Mouse (Mus musculus): ENCODE measurements around the gene Chn2. TPM values are rescaled to one million over a fixed set of nuclear protein-coding genes. Genes with fewer than 3 reads are reported as not detected.

The Chn2 gene
- polyA plus RNA-seq, 1 experiment from 2014 or later, result 15.3 TPM

DNA sequence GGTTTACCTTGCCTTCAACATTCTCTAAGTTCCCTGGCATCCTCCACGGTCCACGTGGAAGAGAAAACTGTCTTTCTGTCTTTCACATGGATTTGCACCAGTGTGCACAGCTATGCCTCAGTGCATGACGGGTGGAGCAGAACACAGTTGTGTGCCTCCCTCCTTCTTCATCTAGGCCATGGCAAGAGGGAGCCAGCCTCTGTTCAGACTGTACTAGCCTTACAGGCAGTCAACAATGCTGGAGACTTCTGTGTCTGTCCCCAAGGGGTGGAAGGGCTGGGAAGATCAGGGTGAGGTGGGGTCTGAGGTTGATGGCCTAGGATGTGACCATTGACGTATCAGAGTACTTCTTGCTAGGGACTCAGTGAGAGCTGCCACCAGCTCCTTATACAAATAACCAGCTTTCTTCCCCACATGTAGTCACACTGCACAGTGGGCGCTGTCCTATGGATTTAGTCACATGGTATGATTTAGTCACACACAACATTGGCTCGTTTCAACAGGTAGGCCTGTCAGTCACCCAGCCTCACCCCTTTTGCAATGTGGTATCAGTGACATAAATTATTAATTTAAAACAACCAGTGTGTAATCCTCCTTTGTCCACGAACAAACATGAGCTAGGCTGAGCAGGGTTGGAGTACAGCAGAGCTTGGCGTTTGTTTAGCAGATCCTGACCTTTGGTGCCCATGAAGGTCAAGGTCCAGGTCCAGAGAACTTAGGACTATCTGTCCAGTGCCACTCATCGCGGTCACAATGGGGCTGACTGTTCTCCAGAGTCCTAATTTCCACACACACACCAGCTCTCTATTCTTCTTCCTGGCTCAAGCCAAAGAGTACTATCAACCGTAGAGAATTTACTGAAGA, 7.8 kb downstream of the Chn2 start:
- DNase-seq (ENCODE audit: low spot score) (no peak), ATAC-seq (ENCODE audit: low read depth) (no peak)
- H3K4me2 ChIP-seq (ENCODE audit: low read depth, low read length), result no peak overlapping the region
- 77% methylated on average over 11 of the region's 11 CpGs for WGBS
- no peaks in the 10 kb centered on the region for H3K36me3 ChIP-seq (ENCODE audit: control insufficient read depth, insufficient read depth, low read length)
- H3K4me1 ChIP-seq (ENCODE audit: control insufficient read depth, insufficient read depth, low read length), result no peaks in the 10 kb centered on the region
- no peaks in the 10 kb centered on the region for H3K9me3 ChIP-seq (ENCODE audit: control insufficient read depth, low read length)
- H3K27ac ChIP-seq (replicated peaks; ENCODE audit: low read depth, low read length), result no peak overlapping the region
- no peak overlapping the region for H3K4me3 ChIP-seq (ENCODE audit: low read depth, low read length)
- no peak overlapping the region for H3K9ac ChIP-seq (ENCODE audit: low read depth, low read length)
- H3K27me3 ChIP-seq (replicated peaks; ENCODE audit: control insufficient read depth, insufficient read depth, low read length), result no peaks in the 10 kb centered on the region; the same call in 1 of the 2 replicates

- ATAC-seq (ENCODE audit: low read depth) (no peak), DNase-seq (ENCODE audit: low spot score) (no peak)
- H3K36me3 ChIP-seq (ENCODE audit: control insufficient read depth, insufficient read depth, low read length), result no peaks in the 10 kb centered on the region
- no peaks in the 10 kb centered on the region for H3K4me1 ChIP-seq (ENCODE audit: control insufficient read depth, insufficient read depth, low read length)
- no peak overlapping the region for H3K27ac ChIP-seq (replicated peaks; ENCODE audit: low read depth, low read length)
- no peak overlapping the region for H3K4me2 ChIP-seq (ENCODE audit: low read depth, low read length)
- H3K9me3 ChIP-seq (ENCODE audit: control insufficient read depth, low read length), result no peaks in the 10 kb centered on the region
- H3K4me3 ChIP-seq (ENCODE audit: low read depth, low read length), result no peak overlapping the region
- H3K27me3 ChIP-seq (replicated peaks; ENCODE audit: control insufficient read depth, insufficient read depth, low read length), result no peaks in the 10 kb centered on the region
- 83% methylated on average over 6 of the region's 6 CpGs for WGBS
- no peak overlapping the region for H3K9ac ChIP-seq (ENCODE audit: low read depth, low read length)
Measured at GRCm38 (mm10) chr6:54048768-54049167, 9.4 kb downstream of the Chn2 start.

- H3K9ac ChIP-seq (ENCODE audit: low read depth, low read length), result no peak overlapping the region
- no peaks in the 10 kb centered on the region for H3K4me1 ChIP-seq (ENCODE audit: control insufficient read depth, insufficient read depth, low read length)
- no peak for ATAC-seq (ENCODE audit: low read depth)
- no peak for DNase-seq (ENCODE audit: low spot score)
- H3K4me3 ChIP-seq (ENCODE audit: low read depth, low read length), result no peak overlapping the region
- 53% methylated on average over 7 of the region's 7 CpGs for WGBS
- H3K27me3 ChIP-seq (replicated peaks; ENCODE audit: control insufficient read depth, insufficient read depth, low read length), result no peaks in the 10 kb centered on the region
- no peak overlapping the region for H3K27ac ChIP-seq (replicated peaks; ENCODE audit: low read depth, low read length)
- H3K9me3 ChIP-seq (ENCODE audit: control insufficient read depth, low read length), result no peaks in the 10 kb centered on the region
- H3K4me2 ChIP-seq (ENCODE audit: low read depth, low read length), result no peak overlapping the region
- H3K36me3 ChIP-seq (ENCODE audit: control insufficient read depth, insufficient read depth, low read length), result no peaks in the 10 kb centered on the region
Measured at GRCm38 (mm10) chr6:54051173-54051572, 11.8 kb downstream of the Chn2 start.

GRCm38 (mm10) chr6:54052124-54052523, 12.8 kb downstream of the Chn2 start:
- Histone ChIP-seq H3K4me2 (ENCODE audit: low read depth, low read length) (no peak overlapping the region), H3K36me3 (ENCODE audit: control insufficient read depth, insufficient read depth, low read length) (no peaks in the 10 kb centered on the region), H3K4me1 (ENCODE audit: control insufficient read depth, insufficient read depth, low read length) (no peaks in the 10 kb centered on the region), H3K4me3 (ENCODE audit: low read depth, low read length) (no peak overlapping the region), H3K27ac (replicated peaks; ENCODE audit: low read depth, low read length) (no peak overlapping the region), H3K9ac (ENCODE audit: low read depth, low read length) (no peak overlapping the region), H3K27me3 (replicated peaks; ENCODE audit: control insufficient read depth, insufficient read depth, low read length) (no peaks in the 10 kb centered on the region), H3K9me3 (ENCODE audit: control insufficient read depth, low read length) (no peaks in the 10 kb centered on the region)
- WGBS, result 86% methylated on average over 7 of the region's 7 CpGs
- ATAC-seq (ENCODE audit: low read depth) (no peak), DNase-seq (ENCODE audit: low spot score) (no peak)

DNA sequence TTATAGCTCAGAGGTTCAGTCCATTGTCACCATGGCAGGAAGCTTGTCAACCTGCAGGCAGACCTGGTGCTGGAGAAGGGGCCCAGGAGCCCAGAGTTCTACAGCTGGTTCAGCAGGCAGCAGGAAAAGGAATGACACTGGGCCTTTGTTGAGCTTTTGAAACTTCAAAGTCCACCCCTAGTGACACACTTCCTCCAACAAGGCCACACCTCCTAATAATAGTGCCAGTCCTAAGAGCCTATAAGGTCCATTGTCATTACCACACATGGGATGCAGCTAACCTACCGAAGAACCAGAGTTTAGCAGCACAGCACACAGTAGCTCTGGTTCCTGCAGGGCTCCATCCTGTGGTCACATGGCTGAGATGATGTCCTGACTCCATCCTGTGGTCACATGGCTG, 13.3 kb downstream of the Chn2 start:
- H3K27me3 ChIP-seq (replicated peaks; ENCODE audit: control insufficient read depth, insufficient read depth, low read length), result no peaks in the 10 kb centered on the region
- no peak overlapping the region for H3K9ac ChIP-seq (ENCODE audit: low read depth, low read length)
- 92% methylated on average over 1 of the region's 1 CpGs for WGBS

GRCm38 (mm10) chr6:54053316-54053715, 14.0 kb downstream of the Chn2 start:
- 84% methylated on average over 3 of the region's 3 CpGs for WGBS
- H3K4me2 ChIP-seq (ENCODE audit: low read depth, low read length), result no peak overlapping the region
- DNase-seq (ENCODE audit: low spot score), result no peak

More for the DNA sequence above, 13.3 kb downstream of the Chn2 start:
- ATAC-seq (ENCODE audit: low read depth), result no peak
- Histone ChIP-seq H3K4me2 (ENCODE audit: low read depth, low read length) (no peak overlapping the region), H3K27ac (replicated peaks; ENCODE audit: low read depth, low read length) (no peak overlapping the region), H3K4me3 (ENCODE audit: low read depth, low read length) (no peak overlapping the region), H3K4me1 (ENCODE audit: control insufficient read depth, insufficient read depth, low read length) (no peaks in the 10 kb centered on the region), H3K36me3 (ENCODE audit: control insufficient read depth, insufficient read depth, low read length) (no peaks in the 10 kb centered on the region), H3K9me3 (ENCODE audit: control insufficient read depth, low read length) (no peaks in the 10 kb centered on the region)
- no peak for DNase-seq (ENCODE audit: low spot score)

GRCm38 (mm10) chr6:54055387-54055786, 16.0 kb downstream of the Chn2 start:
- no peak for DNase-seq (ENCODE audit: low spot score)
- Histone ChIP-seq H3K9ac (ENCODE audit: low read depth, low read length) (no peak overlapping the region), H3K4me3 (ENCODE audit: low read depth, low read length) (no peak overlapping the region), H3K9me3 (ENCODE audit: control insufficient read depth, low read length) (no peaks in the 10 kb centered on the region), H3K36me3 (ENCODE audit: control insufficient read depth, insufficient read depth, low read length) (no peaks in the 10 kb centered on the region), H3K27me3 (replicated peaks; ENCODE audit: control insufficient read depth, insufficient read depth, low read length) (no peaks in the 10 kb centered on the region), H3K4me2 (ENCODE audit: low read depth, low read length) (no peak overlapping the region), H3K4me1 (ENCODE audit: control insufficient read depth, insufficient read depth, low read length) (no peaks in the 10 kb centered on the region), H3K27ac (replicated peaks; ENCODE audit: low read depth, low read length) (no peak overlapping the region)
- ATAC-seq (ENCODE audit: low read depth), result no peak
- 70% methylated on average over 5 of the region's 5 CpGs for WGBS

More at GRCm38 (mm10) chr6:54053316-54053715, 14.0 kb downstream of the Chn2 start:
- Histone ChIP-seq H3K4me1 (ENCODE audit: control insufficient read depth, insufficient read depth, low read length) (no peaks in the 10 kb centered on the region), H3K4me3 (ENCODE audit: low read depth, low read length) (no peak overlapping the region), H3K9me3 (ENCODE audit: control insufficient read depth, low read length) (no peaks in the 10 kb centered on the region), H3K27me3 (replicated peaks; ENCODE audit: control insufficient read depth, insufficient read depth, low read length) (no peaks in the 10 kb centered on the region), H3K9ac (ENCODE audit: low read depth, low read length) (no peak overlapping the region), H3K36me3 (ENCODE audit: control insufficient read depth, insufficient read depth, low read length) (no peaks in the 10 kb centered on the region), H3K27ac (replicated peaks; ENCODE audit: low read depth, low read length) (no peak overlapping the region)
- ATAC-seq (ENCODE audit: low read depth), result no peak

DNA sequence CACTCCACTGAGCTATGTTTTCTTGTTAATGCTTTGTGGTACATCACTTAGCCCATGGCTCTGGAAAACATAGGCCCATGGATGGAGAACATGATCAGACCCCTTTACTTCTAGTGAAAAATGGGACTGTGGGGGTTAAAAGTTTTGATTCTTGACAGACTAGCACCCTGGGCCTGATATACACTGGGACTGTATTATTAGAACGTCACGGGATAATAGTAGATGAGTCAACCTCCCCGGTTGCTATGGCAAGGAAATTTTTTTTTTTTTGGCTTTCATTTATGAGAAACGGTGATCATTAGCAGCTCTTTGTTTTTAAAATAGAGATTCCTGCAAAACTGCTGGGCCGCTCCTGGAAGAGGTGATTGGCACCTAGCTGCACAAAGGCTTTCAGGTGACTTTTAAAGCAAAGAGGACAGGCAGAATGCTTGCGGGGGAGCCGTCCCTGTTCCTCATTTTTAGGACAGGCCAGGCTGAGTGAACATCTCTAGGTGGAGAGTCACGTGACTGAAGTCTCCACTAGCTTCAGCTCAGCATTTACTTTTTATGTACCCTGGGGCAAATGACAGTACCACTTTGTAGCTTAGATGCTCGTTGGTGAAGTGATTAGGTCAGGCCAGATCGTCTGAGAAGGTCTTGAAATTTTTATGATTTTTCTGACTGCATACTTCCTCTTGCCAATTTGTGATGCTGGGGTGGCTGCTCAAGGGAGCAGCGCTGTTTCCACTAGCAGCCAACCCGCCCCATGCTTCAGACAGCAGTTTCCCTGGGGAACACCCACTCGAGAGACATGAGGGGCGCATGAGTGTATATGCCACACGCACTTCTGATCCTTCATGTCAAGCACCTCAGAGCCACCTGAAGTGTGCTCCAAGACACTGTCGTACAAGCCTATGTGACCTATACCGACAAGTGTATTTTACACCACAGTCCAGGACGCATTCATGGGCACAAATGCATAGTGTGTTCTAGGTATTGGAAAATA, 17.5 kb downstream of the Chn2 start:
- no peaks in the 10 kb centered on the region for H3K27me3 ChIP-seq (replicated peaks; ENCODE audit: control insufficient read depth, insufficient read depth, low read length)
- no peak overlapping the region for H3K4me3 ChIP-seq (ENCODE audit: low read depth, low read length)
- H3K9me3 ChIP-seq (ENCODE audit: control insufficient read depth, low read length), result no peaks in the 10 kb centered on the region
- H3K4me1 ChIP-seq (ENCODE audit: control insufficient read depth, insufficient read depth, low read length), result no peaks in the 10 kb centered on the region
- no peaks in the 10 kb centered on the region for H3K36me3 ChIP-seq (ENCODE audit: control insufficient read depth, insufficient read depth, low read length)
- H3K4me2 ChIP-seq (ENCODE audit: low read depth, low read length), result no peak overlapping the region
- no peak overlapping the region for H3K27ac ChIP-seq (replicated peaks; ENCODE audit: low read depth, low read length)
- ATAC-seq (ENCODE audit: low read depth), result no peak
- no peak overlapping the region for H3K9ac ChIP-seq (ENCODE audit: low read depth, low read length)
- 66% methylated on average over 18 of the region's 18 CpGs for WGBS
- no peak for DNase-seq (ENCODE audit: low spot score)
